12 mouse cellular contexts compared by ENCODE assay signal in genomic region chr1:28425371-28425770, GRCm38 (mm10).
"Had no signal": no experiment of that assay in that cellular context is flagged by ENCODE, and none has a peak within 500 bp of the region (broad histone marks: within the 10 kb centered on the region; RNA-seq: fewer than 3 reads in every experiment).

No protein-coding gene starts in this region.

- DNase-seq: left cerebral cortex, postnatal 4 days; liver; liver, embryonic 13.5 days; liver, postnatal 0 days; lung, adult 18-20 months; lung, adult 2 months; lung, embryonic 14.5 days; lung, postnatal 10 days; lung, postnatal 14 days; lung, postnatal 36 days; lung, postnatal 4 days; midbrain, embryonic 14.5 days had no signal
